Mouse (Mus musculus) WW6 (cell line): Measurements from ENCODE around the gene Alkbh3.

ENCODE experiments used
- DNase-seq: peaks from one replicate; pipeline ENCODE4 v3.0.0-alpha.2; 2013; ENCODE audit warnings: low read depth, low spot score

Gene Alkbh3

GRCm38 (mm10) chr2:93954781-93955578, 55.6 kb downstream of the Alkbh3 start:
- no peak for DNase-seq

DNA sequence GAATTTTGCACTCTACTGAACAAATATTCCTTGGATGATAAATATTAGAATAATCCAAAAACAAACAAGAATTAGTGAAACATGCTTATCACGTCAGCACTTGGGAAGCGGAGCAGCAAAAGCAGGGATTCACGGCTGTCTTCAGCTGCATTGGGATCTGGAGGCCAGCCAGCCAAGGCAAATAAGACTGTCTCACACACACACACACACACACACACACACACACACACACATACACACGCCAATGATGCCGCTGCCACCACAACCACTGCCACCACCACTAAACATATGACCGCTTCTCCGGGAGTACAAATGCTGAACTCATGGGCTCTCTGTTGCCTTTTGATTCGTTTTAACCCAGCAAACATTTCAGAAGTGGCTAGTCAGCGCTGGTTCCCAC, 56.9 kb downstream of the Alkbh3 start:
- DNase-seq = no peak

- DNase-seq = no peak
Measured at GRCm38 (mm10) chr2:93946976-93947375, 63.6 kb downstream of the Alkbh3 start.

GRCm38 (mm10) chr2:93944855-93945254, 65.8 kb downstream of the Alkbh3 start:
- DNase-seq = no peak

DNA sequence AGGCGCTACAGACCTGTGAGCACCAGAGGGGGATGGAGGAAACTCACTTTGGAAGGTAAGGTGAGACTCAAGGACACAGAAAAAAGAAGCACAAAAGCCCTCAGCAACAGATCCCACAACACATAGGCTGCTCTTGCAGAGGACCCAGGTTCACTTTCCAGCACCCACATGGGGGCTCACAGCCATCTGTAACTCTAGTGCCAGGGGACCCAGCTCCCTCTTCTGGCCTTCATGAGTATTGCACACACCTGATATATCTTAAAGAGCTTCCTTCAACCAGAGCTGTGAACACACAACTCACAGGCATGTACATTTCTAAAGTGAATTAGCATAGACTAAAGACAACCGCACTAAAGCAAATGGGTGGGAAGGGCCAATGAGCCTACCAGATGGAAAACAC, 66.5 kb downstream of the Alkbh3 start:
- DNase-seq = peak; percentile 42

DNA sequence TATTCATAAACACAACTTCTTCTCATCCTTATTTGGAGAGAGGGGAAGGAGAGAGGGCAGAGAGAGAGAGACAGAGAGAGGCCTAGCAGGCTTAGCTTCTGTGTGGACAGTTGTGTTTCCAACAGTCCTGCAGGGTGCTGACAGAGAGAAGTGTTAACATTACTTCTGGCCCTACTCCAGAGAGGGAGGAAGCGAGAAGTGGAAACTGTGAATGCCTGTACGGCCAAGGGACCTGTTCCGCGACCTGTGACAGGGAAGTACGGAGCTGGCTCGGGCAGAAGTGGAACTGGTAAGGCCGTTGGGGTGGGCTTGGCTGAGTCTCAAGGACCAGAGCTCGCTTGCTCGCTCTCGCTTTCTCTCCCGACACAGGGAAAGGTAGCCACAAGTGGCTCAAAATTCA, 68.9 kb downstream of the Alkbh3 start:
- no peak for DNase-seq

GRCm38 (mm10) chr2:93938534-93938933, 72.1 kb downstream of the Alkbh3 start:
- no peak for DNase-seq
